Mouse (Mus musculus) kidney, adult 2 months (tissue): Measurements from ENCODE around the gene Snapc3.

Experiments
- CTCF ChIP-seq: fragments of 200-500 bp; conservative IDR thresholded peaks from 2 replicates; pipeline ENCODE4 v1.5.1; 2011; ENCODE audit warnings: low read depth, mild to moderate bottlenecking, control low read depth, low read length, moderate library complexity, mixed read lengths; ENCODE audit not compliant: insufficient read depth, insufficient read length
- POLR2A ChIP-seq: fragments of 200-500 bp; IDR thresholded peaks from one replicate; pipeline ENCODE4 v1.6.1; 2011; ENCODE audit warnings: low read depth, low read length, control low read depth

DNA sequence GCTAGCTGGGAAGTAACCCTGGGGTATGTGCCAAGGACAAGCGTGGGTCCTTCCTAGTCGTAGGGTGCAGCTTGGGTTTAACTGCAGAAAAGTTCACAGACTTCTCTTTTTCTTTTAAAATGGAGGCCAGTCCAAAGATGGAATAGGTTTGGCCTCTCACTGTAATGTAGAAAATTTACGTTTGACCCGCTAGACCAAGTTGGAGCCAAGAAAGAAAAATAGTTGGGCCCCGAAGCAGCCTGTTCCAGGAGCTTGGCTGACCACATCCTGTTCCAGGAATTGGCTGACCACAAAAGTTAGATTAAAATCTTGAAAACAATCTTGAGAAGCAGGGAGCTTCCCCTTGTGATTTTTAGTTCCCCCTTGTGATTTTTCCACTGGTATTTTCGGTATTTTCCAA, 9.8 kb upstream of the Snapc3 start:
- TF ChIP-seq POLR2A (no peak), CTCF (no peak)
